Mouse (Mus musculus) liver, adult 2 months (tissue): Measurements from ENCODE around the gene Col25a1. TPM values are rescaled to one million over a fixed set of nuclear protein-coding genes. Genes with fewer than 3 reads are reported as not detected.

Source experiments
- DNase-seq: peaks from one replicate; pipeline ENCODE4 v3.0.0-alpha.2; 2011; ENCODE audit warnings: low read depth, low spot score; ENCODE audit errors: extremely low read depth
- H3K27ac ChIP-seq: fragments of 200-500 bp; replicated peaks from 2 replicates; pipeline ENCODE4 v1.5.1; 2012; ENCODE audit warnings: low read depth, mild to moderate bottlenecking, control low read depth, inconsistent platforms, low read length; ENCODE audit not compliant: insufficient read depth
- H3K27me3 ChIP-seq: fragments of 200-500 bp; 2 replicates; pipeline ENCODE4 v1.6.1; 2012; ENCODE audit warnings: mild to moderate bottlenecking, moderate library complexity, low read length, inconsistent platforms; ENCODE audit not compliant: control insufficient read depth, insufficient read depth
- H3K36me3 ChIP-seq: fragments of 200-500 bp; 2 replicates; pipeline ENCODE4 v1.6.1; 2012; ENCODE audit warnings: low read length, inconsistent platforms; ENCODE audit not compliant: control insufficient read depth, insufficient read depth
- H3K4me1 ChIP-seq: fragments of 200-500 bp; 2 replicates; pipeline ENCODE4 v1.6.1; 2011; ENCODE audit warnings: low read length; ENCODE audit not compliant: control insufficient read depth, insufficient read depth
- H3K4me3 ChIP-seq: fragments of 200-500 bp; 2 replicates; pipeline ENCODE4 v1.5.1; 2011; ENCODE audit warnings: low read depth, mild to moderate bottlenecking, control low read depth, low read length, moderate library complexity; ENCODE audit not compliant: insufficient read depth
- H3K79me2 ChIP-seq: fragments of 200-500 bp; 2 replicates; pipeline ENCODE4 v1.6.1; 2012; ENCODE audit warnings: inconsistent platforms, mild to moderate bottlenecking, low read length, moderate library complexity; ENCODE audit not compliant: control insufficient read depth, insufficient read depth
- H3K9ac ChIP-seq: fragments of 200-500 bp; 2 replicates; pipeline ENCODE4 v1.6.1; 2012; ENCODE audit warnings: low read depth, mild to moderate bottlenecking, control low read depth, inconsistent platforms, low read length
- CTCF ChIP-seq: fragments of 200-500 bp; IDR thresholded peaks from 2 replicates; pipeline ENCODE4 v1.5.1; 2011; ENCODE audit warnings: low read depth, low read length, control low read depth
- POLR2A ChIP-seq: fragments of 200-500 bp; IDR thresholded peaks from 2 replicates; pipeline ENCODE4 v1.6.1; 2011; ENCODE audit warnings: low read length, control low read depth; ENCODE audit not compliant: insufficient read depth; ENCODE audit errors: extremely low read depth
- WGBS: fragments of 180-500 bp; shearing (Covaris S2); methylation state at CpG from one replicate; pipeline ENCODE4 v1.1.7; 2018; 5-methylcytosine and 5-hydroxymethylcytosine counted together
- polyA plus RNA-seq: library from polyadenylated mRNA; depleted of rRNA; stranded (reverse); fragments of >200 nt; gene quantifications from 2 replicates; pipeline ENCODE4 v1.2.3, GENCODE M21; 2012
- total RNA-seq: library from RNA; depleted of rRNA; stranded (reverse); fragments of >200 nt; gene quantifications from 2 replicates; pipeline ENCODE4 v1.2.3, GENCODE M21; 2014

The Col25a1 gene
- total and polyA plus RNA-seq, 2 experiments, result 0.05 to 0.09 TPM

DNA sequence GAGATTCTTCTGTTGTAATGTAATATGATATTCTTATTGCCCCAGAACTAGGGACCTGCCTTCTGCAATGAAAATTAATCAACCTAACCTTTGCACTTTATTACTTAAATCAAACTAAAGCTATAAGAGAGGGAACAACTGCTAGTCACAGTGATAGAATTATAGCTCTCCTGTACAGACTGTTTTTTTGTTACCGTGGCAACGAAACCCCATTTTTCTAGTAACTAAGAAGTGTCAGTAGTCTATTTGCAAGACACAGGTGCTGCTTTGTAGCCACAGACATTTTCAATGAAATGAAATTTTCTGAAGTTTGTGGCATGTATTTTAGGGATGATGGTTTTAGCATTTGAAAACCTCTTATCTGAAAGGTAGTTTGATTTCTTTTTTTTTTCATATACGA lies 85.3 kb downstream of the Col25a1 start:
- no peak for TF ChIP-seq CTCF
- TF ChIP-seq POLR2A, result no peak
- WGBS, result 95% methylated on average over 3 of the region's 3 CpGs
- H3K27ac ChIP-seq, result no peak overlapping the region

DNA sequence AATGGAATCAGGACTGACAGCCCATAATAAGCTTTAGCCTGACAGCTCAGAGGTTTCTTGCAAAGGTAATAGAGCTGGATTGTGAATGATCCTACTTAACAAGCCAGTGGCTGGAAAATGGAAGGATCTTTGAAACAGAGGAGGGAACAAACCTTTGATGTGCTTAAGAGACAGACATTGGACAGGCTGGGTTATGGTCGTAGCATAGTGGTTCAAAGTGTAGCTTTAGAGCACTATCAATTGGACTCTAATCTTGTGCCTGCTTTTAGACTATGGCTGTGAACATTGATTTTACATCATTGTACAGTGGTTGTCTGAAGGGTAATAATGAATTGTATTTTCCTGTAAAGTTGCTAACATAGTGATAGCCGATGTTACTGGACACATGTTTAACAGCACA lies 86.4 kb downstream of the Col25a1 start:
- no peaks in the 10 kb centered on the region for H3K27me3 ChIP-seq
- TF ChIP-seq CTCF, result no peak
- TF ChIP-seq POLR2A, result no peak
- 79% methylated on average over 2 of the region's 2 CpGs for WGBS

More for the DNA sequence above, 85.3 kb downstream of the Col25a1 start:
- no peak overlapping the region for H3K4me3 ChIP-seq
- no peak overlapping the region for H3K9ac ChIP-seq
- DNase-seq, result no peak
- H3K36me3 ChIP-seq, result no peaks in the 10 kb centered on the region
- H3K27me3 ChIP-seq, result no peaks in the 10 kb centered on the region
- H3K4me1 ChIP-seq, result peaks cover 10% of the 10 kb centered on the region; the same call in 1 of the 2 replicates
- H3K79me2 ChIP-seq, result no peaks in the 10 kb centered on the region

DNA sequence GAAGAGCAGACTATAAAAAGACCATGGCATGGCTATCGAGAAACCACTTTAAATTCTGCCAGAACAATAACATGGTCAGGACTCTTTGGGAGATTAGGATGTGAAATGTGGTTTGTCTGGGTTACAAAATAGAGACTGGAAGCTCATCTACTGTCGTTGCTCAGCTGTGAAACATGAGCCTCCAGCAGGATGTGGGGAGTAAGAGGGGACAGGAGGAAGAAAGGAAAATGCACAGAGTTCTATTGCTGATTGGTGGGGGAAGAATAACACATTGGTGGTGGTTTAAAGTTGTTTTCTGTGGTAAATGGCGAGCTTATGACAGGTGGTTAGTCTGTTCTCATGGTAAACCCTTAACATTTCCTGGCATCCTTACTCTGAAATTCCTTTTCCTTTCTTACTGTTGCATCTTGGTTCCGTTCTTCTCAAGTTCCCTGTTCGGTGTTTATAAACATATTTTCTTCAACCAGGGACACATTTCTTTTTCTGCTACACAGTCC lies 87.0 kb downstream of the Col25a1 start:
- H3K9ac ChIP-seq, result no peak overlapping the region
- H3K36me3 ChIP-seq, result no peaks in the 10 kb centered on the region
- H3K4me1 ChIP-seq, result peaks cover 10% of the 10 kb centered on the region; the same call in 1 of the 2 replicates
- no peak for DNase-seq
- no peak overlapping the region for H3K4me3 ChIP-seq
- no peaks in the 10 kb centered on the region for H3K27me3 ChIP-seq
- TF ChIP-seq POLR2A, result no peak
- TF ChIP-seq CTCF, result no peak
- H3K79me2 ChIP-seq, result no peaks in the 10 kb centered on the region
- 76% methylated on average over 5 of the region's 5 CpGs for WGBS
- H3K27ac ChIP-seq, result no peak overlapping the region

More for the DNA sequence above, 86.4 kb downstream of the Col25a1 start:
- no peak overlapping the region for H3K9ac ChIP-seq
- DNase-seq, result no peak
- H3K36me3 ChIP-seq, result no peaks in the 10 kb centered on the region
- no peaks in the 10 kb centered on the region for H3K79me2 ChIP-seq
- peaks cover 10% of the 10 kb centered on the region; the same call in 1 of the 2 replicates for H3K4me1 ChIP-seq
- no peak overlapping the region for H3K4me3 ChIP-seq
- no peak overlapping the region for H3K27ac ChIP-seq

DNA sequence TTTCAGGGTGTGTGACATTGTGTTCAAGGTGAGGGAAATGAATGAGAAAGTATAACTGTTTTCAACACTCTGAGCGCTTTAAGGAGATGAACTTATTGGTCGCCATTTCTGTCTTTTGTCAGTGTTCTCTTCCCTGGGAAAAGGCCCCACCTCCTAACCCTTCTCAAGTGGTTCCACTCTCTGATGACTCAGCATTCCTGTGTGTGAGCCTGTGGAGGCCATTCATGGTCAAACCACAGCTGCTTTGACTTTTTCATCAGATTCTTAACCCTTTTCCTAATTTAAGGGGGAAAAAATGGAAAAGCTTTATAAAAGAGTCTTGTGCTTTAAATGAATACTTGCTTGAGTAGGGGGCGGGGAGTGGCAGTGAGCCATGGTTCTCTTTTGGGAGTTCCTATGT lies 89.5 kb downstream of the Col25a1 start:
- Histone ChIP-seq H3K27me3 (no peaks in the 10 kb centered on the region), H3K4me3 (no peak overlapping the region), H3K9ac (no peak overlapping the region), H3K79me2 (no peaks in the 10 kb centered on the region), H3K36me3 (no peaks in the 10 kb centered on the region), H3K27ac (no peak overlapping the region), H3K4me1 (no peaks in the 10 kb centered on the region)
- WGBS, result 96% methylated on average over 3 of the region's 3 CpGs
- DNase-seq, result no peak
- TF ChIP-seq CTCF (no peak), POLR2A (no peak)

DNA sequence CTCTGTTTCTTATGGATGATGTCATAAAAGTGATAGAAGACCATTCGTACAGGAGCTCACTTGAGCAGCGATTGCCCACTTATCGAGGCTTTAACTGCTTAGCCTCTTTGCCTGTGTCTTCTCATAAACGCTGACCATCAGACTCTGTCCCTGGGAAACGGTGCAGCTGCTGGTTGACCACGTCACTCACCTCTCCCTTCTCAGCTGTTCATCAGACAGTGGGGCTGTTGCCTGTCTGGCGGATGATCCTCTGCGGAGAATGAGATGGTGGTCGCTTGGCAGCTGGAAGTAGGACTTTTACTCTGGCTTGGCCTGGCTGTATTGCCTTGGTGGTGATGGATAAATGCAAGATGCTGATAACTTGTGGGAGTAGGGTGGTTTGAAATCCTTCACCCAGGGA lies 96.9 kb downstream of the Col25a1 start:
- Histone ChIP-seq H3K4me3 (no peak overlapping the region), H3K79me2 (no peaks in the 10 kb centered on the region), H3K27me3 (no peaks in the 10 kb centered on the region), H3K9ac (no peak overlapping the region), H3K36me3 (no peaks in the 10 kb centered on the region), H3K4me1 (no peaks in the 10 kb centered on the region), H3K27ac (no peak overlapping the region)
- DNase-seq, result no peak
- TF ChIP-seq CTCF, result no peak
- WGBS, result 89% methylated on average over 9 of the region's 9 CpGs

DNA sequence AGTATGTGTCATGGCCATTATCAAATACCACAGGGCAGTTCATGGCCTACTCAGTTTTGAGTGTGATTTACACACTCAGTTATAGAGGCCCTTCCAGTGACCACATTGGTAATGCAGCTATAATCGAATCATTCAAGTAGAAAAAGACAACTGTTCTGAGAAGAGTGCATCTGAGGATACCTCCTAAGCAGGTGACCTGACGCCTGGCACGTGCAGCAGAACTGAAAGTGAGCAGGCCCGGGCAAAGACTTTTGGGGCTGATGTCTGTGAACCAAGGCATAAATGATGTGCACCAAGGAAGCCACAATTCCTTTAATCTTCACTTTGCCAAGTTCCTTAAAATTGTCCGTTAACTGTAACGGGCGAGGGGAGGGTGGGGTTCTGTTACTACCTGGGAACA lies 101.6 kb downstream of the Col25a1 start:
- Histone ChIP-seq H3K4me1 (no peaks in the 10 kb centered on the region), H3K4me3 (no peak overlapping the region), H3K36me3 (no peaks in the 10 kb centered on the region), H3K27ac (no peak overlapping the region), H3K9ac (no peak overlapping the region), H3K27me3 (no peaks in the 10 kb centered on the region), H3K79me2 (no peaks in the 10 kb centered on the region)
- no peak for DNase-seq
- TF ChIP-seq POLR2A (no peak), CTCF (no peak)
- 91% methylated on average over 7 of the region's 7 CpGs for WGBS
